Mouse (Mus musculus) CD4-positive naive resting alpha-beta T cell, adult 76 days (primary cell): ENCODE data around the gene Prl8a6. TPM values are rescaled to one million over a fixed set of nuclear protein-coding genes. Genes with fewer than 3 reads are reported as not detected.

Source experiments
- total RNA-seq: library from RNA; stranded (reverse); gene quantifications from one replicate; pipeline ENCODE4 v1.2.4, GENCODE M21; 2023

Prl8a6 gene
- total RNA-seq, result not detected

DNA sequence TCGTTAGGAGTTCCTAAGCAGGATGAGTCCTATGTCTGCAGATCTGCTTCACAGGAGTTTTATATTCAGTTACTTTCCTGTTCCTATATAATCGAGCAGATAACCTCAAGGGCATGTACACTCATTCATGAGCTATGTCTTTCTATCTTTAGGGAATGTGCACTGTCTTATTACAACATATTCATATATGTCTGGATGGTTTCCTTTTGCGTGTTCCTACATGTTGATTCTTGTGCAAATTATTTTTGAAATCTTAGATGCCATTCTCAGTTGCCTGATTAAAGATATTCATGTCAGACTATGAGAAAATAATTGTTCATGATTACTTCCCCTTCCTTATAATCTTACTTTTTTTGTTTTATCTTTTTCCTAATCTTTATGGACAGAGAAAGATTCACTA, at the start of gene Prl8a6:
TSS of gene Prl8a6 (minus strand) at position 101 of the 400 bp plus-strand sequence.

DNA sequence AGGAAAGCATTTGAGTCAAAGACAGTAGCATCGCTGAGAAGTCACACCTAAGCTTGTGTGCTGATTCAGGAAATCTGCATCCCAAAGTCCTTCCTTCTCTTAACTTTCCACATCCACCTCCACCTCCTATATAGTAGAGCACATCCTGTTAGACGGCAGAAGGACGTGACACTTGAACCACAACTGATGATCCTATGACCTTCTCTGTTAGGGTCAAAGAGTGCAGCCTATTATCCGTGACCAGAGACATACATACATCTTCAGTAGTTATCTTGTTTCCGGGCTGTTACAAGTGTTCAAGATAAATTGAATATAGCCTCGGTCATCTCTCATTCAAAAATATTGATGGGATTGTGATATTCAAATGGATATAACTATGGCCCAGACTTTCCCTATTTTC, 47.7 kb downstream of the Prl8a6 start, which contains the start of gene Prl2b1:
TSS of gene Prl2b1 (minus strand) at position 101 of the 400 bp plus-strand sequence.

Other genes with a start within 250 kb of the Prl8a6 start
- gene Prl3c1, start 242.0 kb downstream of the Prl8a6 start, total RNA-seq, result not detected
- not detected for gene Prl3b1, start 196.8 kb downstream of the Prl8a6 start, total RNA-seq
- not detected for gene Prl3a1, start 179.3 kb downstream of the Prl8a6 start, total RNA-seq
- not detected for gene Prl6a1, start 126.1 kb downstream of the Prl8a6 start, total RNA-seq
- not detected for gene Prl8a2, start 93.0 kb downstream of the Prl8a6 start, total RNA-seq
- not detected for gene Prl2b1, start 47.8 kb downstream of the Prl8a6 start, total RNA-seq
- gene Prl8a8, start 74.5 kb upstream of the Prl8a6 start, total RNA-seq, result not detected
- not detected for gene Prl8a9, start 125.9 kb upstream of the Prl8a6 start, total RNA-seq
- not detected for gene Prl8a1, start 143.5 kb upstream of the Prl8a6 start, total RNA-seq
- gene Prl7b1, start 171.9 kb upstream of the Prl8a6 start, total RNA-seq, result not detected
- not detected for gene Prl7a1, start 203.8 kb upstream of the Prl8a6 start, total RNA-seq
- not detected for gene Prl7a2, start 229.3 kb upstream of the Prl8a6 start, total RNA-seq